Mouse (Mus musculus) heart, embryonic 11.5 days (tissue): ENCODE measurements around the gene Tmem102. TPM values are rescaled to one million over a fixed set of nuclear protein-coding genes. Genes with fewer than 3 reads are reported as not detected.

Experiments used
- ATAC-seq: fragments of 200-750 bp; cut with Nextera tagmentation; replicated peaks from 2 replicates; pipeline ENCODE4 v1.8.0; 2017; ENCODE audit warnings: moderate library complexity; ENCODE audit not compliant: insufficient number of reproducible peaks, low FRiP score, low TSS enrichment
- H3K27ac ChIP-seq: fragments of 300-500 bp; sonication (generic); 2 replicates; pipeline ENCODE4 v1.5.1; 2014; ENCODE audit warnings: mild to moderate bottlenecking, low read depth, low read length
- H3K27me3 ChIP-seq: fragments of 300-500 bp; sonication (generic); 2 replicates; pipeline ENCODE4 v1.6.1; 2014; ENCODE audit warnings: mild to moderate bottlenecking, low read length, mixed read lengths; ENCODE audit not compliant: control insufficient read depth, insufficient read depth
- H3K36me3 ChIP-seq: fragments of 300-500 bp; sonication (generic); 2 replicates; pipeline ENCODE4 v1.6.1; 2014; ENCODE audit warnings: mild to moderate bottlenecking, low read length, moderate library complexity, mixed read lengths; ENCODE audit not compliant: control insufficient read depth, insufficient read depth
- H3K4me1 ChIP-seq: fragments of 300-500 bp; sonication (generic); 2 replicates; pipeline ENCODE4 v1.6.1; 2014; ENCODE audit warnings: low read length; ENCODE audit not compliant: control insufficient read depth, insufficient read depth
- H3K4me2 ChIP-seq: fragments of 300-500 bp; sonication (generic); 2 replicates; pipeline ENCODE4 v1.6.1; 2014; ENCODE audit warnings: mild to moderate bottlenecking, moderate library complexity
- H3K4me3 ChIP-seq: fragments of 300-500 bp; sonication (generic); 2 replicates; pipeline ENCODE4 v1.5.1; 2014; ENCODE audit warnings: low read depth, low read length
- H3K9ac ChIP-seq: fragments of 300-500 bp; sonication (generic); 2 replicates; pipeline ENCODE4 v1.6.1; 2014; ENCODE audit warnings: mild to moderate bottlenecking, low read depth, low read length, moderate library complexity
- H3K9me3 ChIP-seq: fragments of 300-500 bp; sonication (generic); replicated peaks from 2 replicates; pipeline ENCODE4 v1.6.1; 2016; ENCODE audit warnings: low read length; ENCODE audit not compliant: control insufficient read depth
- WGBS: fragments of 180-500 bp; shearing (Covaris S2); extraction: QIAGEN DNeasy Blood & Tissue Kit; methylation state at CpG from one replicate; pipeline ENCODE4 v1.1.7; 2014; ENCODE audit not compliant: insufficient replicate concordance; 5-methylcytosine and 5-hydroxymethylcytosine counted together
- polyA plus RNA-seq: library from polyadenylated mRNA; unstranded; fragments of >200 nt; fragmentation: Nextera tagmentation; extraction: Ambion mirVana; gene quantifications from 2 replicates; pipeline ENCODE4 v1.2.1, GENCODE M21; 2014

Tmem102 gene
- polyA plus RNA-seq, 1 experiment from 2014 or later = 1.1 TPM

DNA sequence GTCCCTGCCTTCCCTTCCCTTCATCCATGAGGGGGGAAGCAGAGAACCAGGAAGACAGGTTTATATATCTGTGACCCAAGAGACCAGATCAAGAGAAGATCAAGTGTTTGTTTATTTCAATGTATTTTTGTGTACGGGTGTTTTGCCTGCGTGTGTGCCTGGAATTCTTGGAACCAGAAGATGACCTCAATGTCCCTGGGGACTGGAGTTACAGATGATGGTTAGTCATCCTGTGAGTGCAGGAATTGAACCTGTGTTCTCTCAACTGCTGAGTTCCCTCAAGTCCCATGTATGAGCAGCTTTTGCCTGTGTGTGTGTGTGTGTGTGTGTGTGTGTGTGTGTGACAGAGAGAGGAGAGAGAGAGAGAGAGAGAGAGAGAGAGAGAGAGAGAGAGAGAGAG is 2.2 kb upstream of the Tmem102 start:
- ATAC-seq = no peak
- H3K27me3 ChIP-seq = peaks cover 25% of the 10 kb centered on the region
- whole genome bisulfite sequencing = 81% methylated on average over 2 of the region's 2 CpGs

DNA sequence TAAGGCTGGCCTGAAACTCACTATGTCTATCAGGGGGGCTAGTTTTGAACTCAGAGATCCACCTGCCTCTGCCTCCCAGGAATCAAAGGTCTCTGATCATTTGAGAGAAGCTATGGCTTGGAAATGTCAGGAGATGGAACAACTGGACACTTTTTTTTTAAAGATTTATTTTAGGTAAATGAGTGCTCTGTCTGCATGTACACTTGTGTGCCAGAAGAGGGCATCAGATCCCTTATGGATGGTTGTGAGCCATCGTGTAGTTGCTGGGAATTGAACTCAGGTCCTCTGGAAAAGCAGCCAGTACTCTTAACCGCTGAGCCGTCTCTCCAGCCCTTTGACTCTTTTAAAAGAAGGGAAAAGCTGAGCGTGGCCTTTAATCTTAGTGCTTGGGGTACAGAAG is 954 bp upstream of the Tmem102 start:
- H3K27me3 ChIP-seq = peaks cover 37% of the 10 kb centered on the region
- ATAC-seq = no peak
- H3K27ac ChIP-seq = no peak overlapping the region

More for the DNA sequence above, 2.2 kb upstream of the Tmem102 start:
- Histone ChIP-seq H3K9me3 (no peaks in the 10 kb centered on the region), H3K4me3 (no peak overlapping the region), H3K4me2 (no peak overlapping the region), H3K9ac (no peak overlapping the region), H3K36me3 (no peaks in the 10 kb centered on the region), H3K27ac (no peak overlapping the region), H3K4me1 (peaks cover 20% of the 10 kb centered on the region)

DNA sequence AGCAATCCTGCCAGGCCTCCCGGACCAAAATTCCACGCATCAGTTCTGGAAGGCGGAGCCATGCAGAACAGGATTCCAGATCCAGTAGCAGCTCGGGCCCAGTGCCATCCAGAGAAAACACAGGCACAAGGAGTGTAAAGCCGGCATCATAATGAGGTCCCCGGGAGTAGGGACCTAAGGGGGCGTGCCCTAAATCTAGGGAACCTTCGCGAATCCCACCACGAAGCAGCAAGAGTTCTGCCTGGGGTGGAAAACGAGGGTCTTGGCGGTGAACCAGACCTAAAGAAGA is 828 bp downstream of the Tmem102 start:
- Histone ChIP-seq H3K4me3 (peak overlapping the region; percentile 47), H3K9me3 (no peaks in the 10 kb centered on the region), H3K36me3 (no peaks in the 10 kb centered on the region), H3K4me2 (peak overlapping the region; percentile 98), H3K4me1 (peaks cover 32% of the 10 kb centered on the region), H3K9ac (no peak overlapping the region), H3K27ac (no peak overlapping the region), H3K27me3 (peaks cover 51% of the 10 kb centered on the region)
- no peak for ATAC-seq
- 4% methylated on average over 12 of the region's 12 CpGs for WGBS

More for the DNA sequence above, 954 bp upstream of the Tmem102 start:
- Histone ChIP-seq H3K4me2 (no peak overlapping the region), H3K9me3 (no peaks in the 10 kb centered on the region), H3K36me3 (no peaks in the 10 kb centered on the region), H3K4me1 (peaks cover 23% of the 10 kb centered on the region), H3K4me3 (no peak overlapping the region), H3K9ac (no peak overlapping the region)
- WGBS = 69% methylated on average over 4 of the region's 4 CpGs

DNA sequence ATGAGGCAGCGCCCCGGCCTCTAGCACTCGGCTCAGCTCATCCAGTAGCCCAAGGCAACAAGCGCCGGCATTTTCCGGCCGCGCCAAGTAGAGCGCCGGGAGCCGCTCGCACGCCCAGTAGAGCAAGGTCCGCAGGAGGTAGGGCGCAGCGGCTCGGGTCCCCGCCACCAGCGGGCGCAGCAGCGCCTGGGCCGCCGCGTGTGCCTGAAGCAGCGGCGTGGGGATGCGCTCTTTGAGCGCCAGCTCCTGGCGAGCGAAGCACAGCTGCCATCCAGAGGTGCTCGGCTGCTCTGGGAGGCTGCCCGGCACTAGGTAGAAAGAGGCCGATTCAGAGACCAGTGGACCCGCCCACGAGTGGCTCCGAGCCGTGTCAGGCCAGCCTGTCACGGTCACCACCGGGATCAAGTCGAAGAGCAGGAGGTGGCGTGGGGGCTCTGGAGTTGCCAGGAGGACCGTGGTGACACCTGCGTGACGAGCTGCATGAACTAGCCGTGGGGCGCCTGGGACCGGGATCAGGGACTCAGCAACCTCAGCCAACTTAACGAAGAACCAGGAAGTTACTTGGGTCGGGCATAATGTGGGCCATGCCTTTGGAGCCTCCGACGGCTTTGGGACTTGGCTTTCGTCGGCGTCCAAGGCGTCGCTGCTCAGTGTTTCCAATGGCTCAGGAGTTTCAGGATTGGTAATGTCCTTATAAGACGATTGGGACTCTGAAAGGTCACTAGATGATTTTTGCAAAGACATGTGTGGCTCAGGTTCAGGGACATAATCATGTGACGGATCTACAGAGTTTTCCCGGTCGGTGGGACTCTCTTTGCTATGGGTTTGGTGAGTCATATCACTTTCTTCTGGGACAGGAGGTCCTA is 1.4 kb downstream of the Tmem102 start:
- Histone ChIP-seq H3K4me1 (peaks cover 37% of the 10 kb centered on the region), H3K36me3 (no peaks in the 10 kb centered on the region), H3K9me3 (no peaks in the 10 kb centered on the region), H3K27me3 (peaks cover 57% of the 10 kb centered on the region), H3K27ac (no peak overlapping the region), H3K4me3 (peak overlapping the region; percentile 47), H3K9ac (peak overlapping the region; percentile 73), H3K4me2 (peak overlapping the region; percentile 98)
- peak; percentile 67 for ATAC-seq
- 2% methylated on average over 58 of the region's 60 CpGs for WGBS

DNA sequence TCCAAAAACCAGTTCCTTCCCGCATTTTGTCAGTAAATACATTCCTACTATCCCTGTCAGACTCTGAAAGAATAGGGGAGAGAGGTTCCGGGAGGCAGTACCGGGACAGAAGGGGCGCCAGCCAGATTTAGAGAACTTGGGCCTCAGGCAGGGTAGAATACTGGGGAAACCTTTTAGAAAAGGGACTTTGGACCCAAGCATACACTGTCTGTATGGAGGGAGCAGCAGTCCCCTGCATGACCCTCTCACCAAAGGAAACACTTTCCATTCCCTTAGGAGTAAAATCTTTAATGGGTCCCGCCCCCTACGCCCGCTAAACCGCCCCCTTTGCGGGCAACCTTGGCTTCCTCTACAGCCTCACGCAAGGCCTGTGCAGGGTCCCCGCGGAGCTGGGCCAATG is 2.1 kb downstream of the Tmem102 start:
- peak overlapping the region; percentile 47 for H3K4me3 ChIP-seq
- H3K9me3 ChIP-seq = no peaks in the 10 kb centered on the region
- H3K27ac ChIP-seq = no peak overlapping the region
- peaks cover 38% of the 10 kb centered on the region for H3K4me1 ChIP-seq
- H3K27me3 ChIP-seq = peaks cover 57% of the 10 kb centered on the region
- H3K36me3 ChIP-seq = no peaks in the 10 kb centered on the region
- H3K9ac ChIP-seq = peak overlapping the region; percentile 73
- peak overlapping the region; percentile 98 for H3K4me2 ChIP-seq
- under 1% methylated on average over 12 of the region's 12 CpGs for WGBS
- ATAC-seq = no peak

DNA sequence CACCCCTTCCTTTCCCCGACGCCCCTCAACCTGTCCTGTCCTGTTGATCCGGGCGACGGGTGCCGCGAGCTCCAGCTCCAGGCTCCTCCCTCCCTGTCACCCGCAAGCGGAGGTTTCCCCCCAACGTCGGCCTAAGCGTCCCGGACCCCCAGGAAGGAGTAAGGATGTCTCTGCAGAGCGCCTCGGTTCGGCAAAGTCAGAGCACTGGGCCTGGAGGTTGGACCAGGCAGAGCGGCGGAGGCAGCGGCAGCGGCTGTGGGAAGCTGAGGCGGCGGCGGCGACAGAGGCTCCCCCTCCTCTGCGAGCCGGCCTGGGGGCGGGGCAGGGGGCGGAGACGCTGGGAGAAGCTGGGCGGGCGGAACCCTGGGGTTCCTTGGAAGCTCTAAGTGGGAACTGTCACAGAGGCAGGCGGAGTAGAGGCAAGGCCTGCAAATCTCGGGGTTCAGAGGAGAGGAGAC is 2.7 kb downstream of the Tmem102 start:
- ATAC-seq = no peak; the same call in 1 of the 2 replicates
- peak overlapping the region; percentile 47 for H3K4me3 ChIP-seq
- peak overlapping the region; percentile 50 for H3K9ac ChIP-seq
- peaks cover 38% of the 10 kb centered on the region for H3K4me1 ChIP-seq
- H3K36me3 ChIP-seq = no peaks in the 10 kb centered on the region
- H3K9me3 ChIP-seq = no peaks in the 10 kb centered on the region
- H3K27me3 ChIP-seq = peaks cover 63% of the 10 kb centered on the region
- peak overlapping the region; percentile 98 for H3K4me2 ChIP-seq
- WGBS = under 1% methylated on average over 33 of the region's 33 CpGs
- H3K27ac ChIP-seq = no peak overlapping the region

DNA sequence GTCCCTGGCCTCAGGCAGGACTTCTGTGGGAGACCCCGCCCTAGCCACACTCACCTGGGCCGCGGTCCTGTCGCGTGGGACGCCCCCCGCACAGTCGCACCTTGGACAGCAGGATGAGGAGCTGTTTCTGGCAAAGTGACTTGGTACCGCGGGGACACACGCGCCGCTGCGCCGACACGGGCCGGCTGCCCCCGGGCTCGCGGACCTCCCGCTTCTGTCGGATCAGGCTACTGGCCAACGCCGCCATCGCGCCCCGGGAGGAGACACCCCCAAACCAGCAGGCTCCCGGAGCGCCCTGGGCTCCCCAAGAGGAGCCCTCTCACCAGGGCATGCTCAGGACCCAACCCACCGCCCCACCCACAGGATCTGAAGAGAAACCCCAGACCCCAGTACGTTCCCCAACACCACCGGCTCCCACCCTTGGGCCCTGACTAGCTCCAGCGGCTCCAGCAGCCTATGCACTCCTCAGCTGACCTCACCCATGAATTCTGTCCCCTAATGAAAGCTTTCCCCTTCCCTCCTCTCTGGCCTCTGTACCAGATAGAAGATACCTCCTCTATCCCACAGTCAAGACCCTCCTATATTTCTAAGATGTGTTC is 3.9 kb downstream of the Tmem102 start, which contains the start of gene Fgf11:
TSS of gene Fgf11 (minus strand) at position 479 of the 599 bp plus-strand sequence.
- 1% methylated on average over 33 of the region's 33 CpGs for WGBS
- Histone ChIP-seq H3K27me3 (peaks cover 67% of the 10 kb centered on the region), H3K4me2 (peak within 1 kb of the TSS; percentile 98), H3K27ac (peak within 1 kb of the TSS; percentile 68), H3K4me1 (peaks cover 38% of the 10 kb centered on the region), H3K36me3 (no peaks in the 10 kb centered on the region), H3K4me3 (peak within 1 kb of the TSS; percentile 47), H3K9me3 (no peaks in the 10 kb centered on the region), H3K9ac (peak within 1 kb of the TSS; percentile 73)
- ATAC-seq = no peak

DNA sequence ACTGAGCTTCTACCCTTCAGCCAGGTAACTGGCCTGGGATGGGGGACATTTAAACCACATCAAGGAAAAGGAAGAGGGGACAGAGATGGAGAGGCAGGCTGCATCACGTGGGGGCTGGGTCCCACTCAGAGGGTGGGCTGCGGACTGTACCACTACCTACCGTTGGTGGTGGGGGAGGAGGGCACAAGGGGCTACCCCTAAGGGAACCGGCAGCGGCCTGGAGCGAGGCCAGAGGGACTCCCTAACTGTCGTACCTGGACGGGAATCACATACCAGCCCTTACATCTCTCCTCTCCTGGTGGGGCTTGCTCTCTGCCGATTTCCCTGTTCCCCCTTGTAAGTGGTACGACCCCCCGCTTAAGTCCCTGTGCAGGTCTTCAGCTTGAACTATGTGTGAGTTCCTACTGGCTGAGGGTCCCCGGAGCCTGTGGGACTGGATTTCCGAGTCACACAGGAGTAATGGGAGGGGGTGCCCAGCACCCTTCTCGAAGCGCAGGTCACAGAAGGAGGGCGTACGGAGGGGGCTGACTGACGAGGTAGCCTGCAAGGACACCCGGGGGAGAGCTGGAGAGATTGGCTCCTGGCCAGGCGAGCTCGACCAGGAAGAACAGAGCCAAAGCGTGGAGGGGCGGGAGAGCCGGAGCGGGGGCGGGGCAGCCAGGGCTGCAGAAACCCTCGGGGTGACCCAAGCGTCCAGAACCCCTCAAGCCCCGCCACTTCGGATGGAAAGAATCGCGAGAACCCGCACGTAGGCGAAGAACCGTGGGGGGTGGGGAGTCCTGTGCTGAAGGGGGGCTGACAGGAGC is 4.8 kb downstream of the Tmem102 start:
- H3K4me2 ChIP-seq = peak overlapping the region; percentile 98
- peaks cover 38% of the 10 kb centered on the region for H3K4me1 ChIP-seq
- 1% methylated on average over 36 of the region's 36 CpGs for WGBS
- H3K9me3 ChIP-seq = no peaks in the 10 kb centered on the region
- ATAC-seq = peak; percentile 41
- peaks cover 65% of the 10 kb centered on the region for H3K27me3 ChIP-seq
- peak overlapping the region; percentile 47 for H3K4me3 ChIP-seq
- H3K27ac ChIP-seq = peak overlapping the region; percentile 68
- peak overlapping the region; percentile 73 for H3K9ac ChIP-seq
- no peaks in the 10 kb centered on the region for H3K36me3 ChIP-seq
